8 mouse cellular contexts compared by ENCODE assay signal in the genomic region with DNA sequence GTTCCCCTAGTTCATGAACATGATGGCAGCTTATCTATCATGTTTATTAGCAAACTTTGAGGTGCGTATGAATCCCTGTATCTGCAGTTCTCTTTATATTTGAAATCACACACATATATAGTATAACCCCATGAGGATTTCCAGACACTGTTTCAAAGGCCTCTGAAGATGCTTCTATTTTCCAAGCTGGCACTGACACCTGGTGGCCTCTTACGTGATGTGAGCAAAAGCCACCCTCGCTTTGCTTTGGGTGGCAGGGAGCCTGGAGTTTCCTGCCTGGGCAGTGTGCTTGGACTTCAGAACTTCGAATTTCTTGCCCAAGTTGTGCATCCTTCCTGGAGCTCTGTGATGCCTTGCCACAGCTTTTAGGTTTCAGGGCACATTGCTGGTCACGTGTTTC.
A peak's percentile ranks its signal among the peaks of the same experiment; 100 is the strongest.
DNase-seq lines count a peak whose midpoint lies in the region; ATAC-seq and TF ChIP-seq lines count a peak whose summit lies in the region.

No protein-coding gene starts in this region.

- no peak overlapping the region for H3K4me2 ChIP-seq in hindbrain, embryonic 14.5 days (replicated peaks)
- H3K4me2 ChIP-seq in heart, postnatal 0 days (ENCODE audit: low read depth, low read length): no peak overlapping the region

- WGBS in hindbrain, embryonic 14.5 days: 84% methylated on average over 5 of the region's 5 CpGs
- 79% methylated on average over 5 of the region's 5 CpGs for WGBS in hindbrain, embryonic 10.5 days
- WGBS in heart, postnatal 0 days: 36% methylated on average over 5 of the region's 5 CpGs

- H3K9ac ChIP-seq in hindbrain, embryonic 14.5 days: no peak overlapping the region
- no peak overlapping the region for H3K9ac ChIP-seq in heart, postnatal 0 days (replicated peaks; ENCODE audit: low read depth, low read length)

- H3K36me3 ChIP-seq in hindbrain, embryonic 14.5 days (replicated peaks; ENCODE audit: control insufficient read depth, insufficient read depth): no peaks in the 10 kb centered on the region
- H3K36me3 ChIP-seq in hindbrain, embryonic 10.5 days: no peaks in the 10 kb centered on the region
- H3K36me3 ChIP-seq in heart, postnatal 0 days (replicated peaks; ENCODE audit: control insufficient read depth, insufficient read depth, low read length): no peaks in the 10 kb centered on the region

- no peak; the same call in 1 of the 2 replicates for ATAC-seq in hindbrain, embryonic 14.5 days (ENCODE audit: low FRiP score)
- ATAC-seq in heart, postnatal 0 days (ENCODE audit: insufficient read depth, low read depth): peak; percentile 62

- peak; percentile 72 for TF ChIP-seq CTCF in heart, postnatal 0 days (IDR thresholded peaks at IDR 0.05; ENCODE audit: low read depth)

- no peaks in the 10 kb centered on the region for H3K27me3 ChIP-seq in hindbrain, embryonic 14.5 days (ENCODE audit: control insufficient read depth, insufficient read depth, low read length)
- no peaks in the 10 kb centered on the region for H3K27me3 ChIP-seq in hindbrain, embryonic 10.5 days (ENCODE audit: insufficient read depth, poor library complexity, severe bottlenecking)
- no peaks in the 10 kb centered on the region for H3K27me3 ChIP-seq in heart, postnatal 0 days (ENCODE audit: control insufficient read depth, insufficient read depth, low read length)

- no peak overlapping the region for H3K27ac ChIP-seq in hindbrain, embryonic 14.5 days
- H3K27ac ChIP-seq in hindbrain, embryonic 10.5 days: no peak overlapping the region
- no peak overlapping the region for H3K27ac ChIP-seq in heart, postnatal 0 days (ENCODE audit: low read depth)

- H3K9me3 ChIP-seq in hindbrain, embryonic 14.5 days (ENCODE audit: control insufficient read depth, low read length): no peaks in the 10 kb centered on the region
- H3K9me3 ChIP-seq in hindbrain, embryonic 10.5 days: no peaks in the 10 kb centered on the region
- no peaks in the 10 kb centered on the region for H3K9me3 ChIP-seq in heart, postnatal 0 days (replicated peaks; ENCODE audit: control insufficient read depth, low read length)

- no peak for TF ChIP-seq EP300 in heart, postnatal 0 days (IDR thresholded peaks at IDR 0.05; ENCODE audit: low read depth)

- peak; percentile 61 for DNase-seq in hindbrain, embryonic 14.5 days (ENCODE audit: low spot score)
- DNase-seq in hindbrain, embryonic 10.5 days (ENCODE audit: low spot score): no peak
- DNase-seq in 416B (ENCODE audit: low read depth): peak; percentile 74
- DNase-seq in ES-CJ7 (ENCODE audit: low read depth, low spot score): peak; percentile 45
- DNase-seq in heart, postnatal 0 days (ENCODE audit: low spot score): peak; percentile 65
- DNase-seq in right cerebral cortex, postnatal 10 days (ENCODE audit: low spot score in 2 of 2): peak; percentile 38 to 63
- DNase-seq in ovary, adult 18-20 months (ENCODE audit: low spot score): no peak
- no peak for DNase-seq in frontal cortex, postnatal 25 days (ENCODE audit: low spot score in 2 of 2)

- no peaks in the 10 kb centered on the region for H3K4me1 ChIP-seq in hindbrain, embryonic 14.5 days (replicated peaks; ENCODE audit: control insufficient read depth, insufficient read depth, low read length)
- H3K4me1 ChIP-seq in hindbrain, embryonic 10.5 days (replicated peaks): no peaks in the 10 kb centered on the region
- no peaks in the 10 kb centered on the region for H3K4me1 ChIP-seq in heart, postnatal 0 days (ENCODE audit: control insufficient read depth, insufficient read depth)

- H3K4me3 ChIP-seq in hindbrain, embryonic 14.5 days (replicated peaks; ENCODE audit: low read length): no peak overlapping the region
- no peak overlapping the region for H3K4me3 ChIP-seq in hindbrain, embryonic 10.5 days
- no peak overlapping the region for H3K4me3 ChIP-seq in heart, postnatal 0 days (ENCODE audit: low read depth, low read length)

Comparison
In these comparisons a context has a peak if more than half of its experiments do, and no peak if none do; other contexts are left out.
1. DNase-seq: peak in hindbrain, embryonic 14.5 days (single experiment), 416B (single experiment), ES-CJ7 (single experiment), heart, postnatal 0 days (single experiment) and right cerebral cortex, postnatal 10 days (2 of 2); none in hindbrain, embryonic 10.5 days (single experiment), ovary, adult 18-20 months (single experiment) and frontal cortex, postnatal 25 days (0 of 2).